Mouse (Mus musculus) spleen, adult 18-20 months (tissue): ENCODE measurements around the gene Dnajc22.
"Not testable (repeated sequence)": the region's sequence is repeated elsewhere in the genome, so short reads cannot be mapped to it uniquely, and the experiment has no call there.

Source experiments
- DNase-seq, 2 experiments: peaks; one replicate each; pipeline ENCODE4 v3.0.0; 2022; ENCODE audit warnings: mixed read lengths in 2 of 2

Dnajc22 gene

DNA sequence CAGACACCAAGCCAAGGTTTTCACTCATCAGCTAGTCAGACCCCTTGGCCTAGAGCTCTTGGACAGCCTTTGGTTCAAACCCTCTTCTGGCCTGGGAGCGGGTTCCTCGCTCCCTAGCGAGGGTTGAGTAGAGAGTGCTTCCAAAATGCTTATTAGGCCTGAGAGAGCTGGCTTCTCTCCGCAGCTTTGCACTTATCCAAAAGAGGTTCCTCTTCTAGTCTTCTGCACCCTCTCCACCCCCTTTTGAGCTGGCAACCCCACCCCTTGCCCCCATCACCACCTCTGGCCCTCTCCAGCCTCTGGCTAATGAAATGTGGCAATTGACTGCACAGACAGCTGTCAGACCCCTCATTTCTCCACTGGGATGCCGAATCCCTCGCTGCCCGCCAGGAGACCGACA, at the start of gene Dnajc22:
Gene Dnajc22 (plus strand): TSS at position 301 of the 400 bp plus-strand sequence.
- no peak for DNase-seq

DNA sequence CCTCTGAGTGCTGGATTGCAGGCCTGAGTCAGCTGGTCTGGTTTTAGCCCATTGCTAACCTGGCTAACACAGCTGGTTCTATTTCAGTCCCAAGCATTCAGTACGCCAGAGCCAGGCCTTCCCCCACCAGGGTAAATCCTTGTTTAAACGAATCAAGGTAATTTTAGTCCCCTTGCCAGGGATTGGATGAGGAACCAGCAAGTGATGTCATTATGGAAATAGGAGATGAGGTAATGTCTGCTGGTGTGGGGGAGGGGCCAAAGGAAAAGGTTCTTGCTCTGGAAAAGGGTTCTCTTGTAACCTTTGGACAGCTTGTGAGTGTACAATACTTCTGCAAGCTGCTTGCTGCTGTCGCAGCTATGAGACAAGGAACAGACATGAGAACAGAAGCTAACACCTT, 48.1 kb upstream of the Dnajc22 start:
- no peak for DNase-seq

- not testable (repeated sequence) for DNase-seq
These were observed 47.2 kb upstream of the Dnajc22 start for GRCm38 (mm10) chr15:99045734-99046133.

- peak in 1 of 2 experiments; percentile 44 for DNase-seq
These were observed 43.3 kb upstream of the Dnajc22 start for GRCm38 (mm10) chr15:99049473-99050253.

DNA sequence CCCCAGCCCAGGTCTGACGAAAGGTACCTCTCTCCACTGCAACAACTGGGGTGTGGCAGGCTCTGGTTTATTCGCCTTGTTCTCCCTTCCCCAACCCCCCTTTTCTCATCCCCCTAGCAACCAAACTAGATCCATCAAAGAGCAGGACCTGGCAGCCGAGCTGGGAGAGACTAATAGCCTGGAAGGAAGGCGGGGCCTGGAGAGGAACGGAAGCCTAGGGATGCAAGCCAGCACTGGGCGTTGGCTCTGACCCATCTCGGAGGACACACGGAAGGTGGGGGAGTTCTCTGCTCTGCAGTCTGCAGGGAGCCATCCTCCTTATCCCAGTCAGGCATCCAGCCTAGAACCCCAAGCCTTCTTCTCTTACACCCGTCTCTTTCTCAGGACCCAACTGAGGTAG, 39.6 kb upstream of the Dnajc22 start:
- no peak for DNase-seq

- no peak for DNase-seq
These were observed 37.9 kb upstream of the Dnajc22 start, which contains the start of gene Prph for GRCm38 (mm10) chr15:99055040-99055439. Gene Prph, plus strand, starts transcription at chr15:99055174.

GRCm38 (mm10) chr15:99055511-99055961, 37.4 kb upstream of the Dnajc22 start:
- DNase-seq: no peak

DNA sequence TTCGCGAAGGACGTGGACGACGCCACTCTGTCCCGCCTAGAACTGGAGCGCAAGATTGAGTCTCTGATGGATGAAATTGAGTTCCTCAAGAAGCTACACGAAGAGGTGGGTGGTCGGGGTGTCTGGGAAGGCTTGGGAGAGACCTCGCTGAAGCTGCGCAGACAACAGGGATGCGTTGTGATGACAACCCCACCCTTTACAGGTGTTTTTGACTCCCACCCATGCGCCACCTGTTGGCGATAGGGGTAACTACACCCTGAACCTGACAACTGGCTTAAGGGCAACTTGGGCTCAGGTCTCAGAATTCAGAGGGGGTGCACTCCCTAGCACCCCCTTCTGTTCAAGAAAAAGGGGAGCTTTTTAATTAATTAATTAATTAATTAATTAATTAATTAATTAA, 36.6 kb upstream of the Dnajc22 start:
- DNase-seq: peak in 1 of 2 experiments; percentile 28

- DNase-seq: no peak
These were observed 27.3 kb upstream of the Dnajc22 start for GRCm38 (mm10) chr15:99065557-99066165.

DNA sequence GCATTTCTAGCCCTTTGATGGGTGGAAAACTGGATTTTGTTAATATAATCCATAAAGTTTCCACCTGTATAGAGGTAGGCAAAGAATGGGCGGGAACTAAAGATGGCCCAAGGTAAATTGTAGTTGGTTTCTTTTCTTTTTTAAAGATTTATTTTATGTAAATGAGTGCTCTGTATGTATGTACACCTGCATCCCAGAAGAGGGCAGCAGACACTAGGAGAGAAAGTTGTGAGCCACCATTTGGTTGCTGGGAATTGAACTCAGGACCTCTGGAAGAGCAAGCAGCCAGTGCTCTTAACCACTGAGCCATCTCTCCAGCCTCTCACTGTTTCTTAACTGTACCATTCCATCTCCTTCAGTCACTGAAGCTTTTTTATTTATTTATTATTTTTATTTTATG, 21.0 kb upstream of the Dnajc22 start:
- no peak for DNase-seq

GRCm38 (mm10) chr15:99074019-99074599, 18.9 kb upstream of the Dnajc22 start, which contains the start of gene Troap:
Gene Troap, plus strand, starts transcription at chr15:99074575.
- DNase-seq: no peak

- peak; percentile 90 to 97 for DNase-seq
These were observed 18.2 kb upstream of the Dnajc22 start for GRCm38 (mm10) chr15:99074600-99075333.

GRCm38 (mm10) chr15:99076011-99076410, 17.0 kb upstream of the Dnajc22 start:
- DNase-seq: not testable (repeated sequence)

DNA sequence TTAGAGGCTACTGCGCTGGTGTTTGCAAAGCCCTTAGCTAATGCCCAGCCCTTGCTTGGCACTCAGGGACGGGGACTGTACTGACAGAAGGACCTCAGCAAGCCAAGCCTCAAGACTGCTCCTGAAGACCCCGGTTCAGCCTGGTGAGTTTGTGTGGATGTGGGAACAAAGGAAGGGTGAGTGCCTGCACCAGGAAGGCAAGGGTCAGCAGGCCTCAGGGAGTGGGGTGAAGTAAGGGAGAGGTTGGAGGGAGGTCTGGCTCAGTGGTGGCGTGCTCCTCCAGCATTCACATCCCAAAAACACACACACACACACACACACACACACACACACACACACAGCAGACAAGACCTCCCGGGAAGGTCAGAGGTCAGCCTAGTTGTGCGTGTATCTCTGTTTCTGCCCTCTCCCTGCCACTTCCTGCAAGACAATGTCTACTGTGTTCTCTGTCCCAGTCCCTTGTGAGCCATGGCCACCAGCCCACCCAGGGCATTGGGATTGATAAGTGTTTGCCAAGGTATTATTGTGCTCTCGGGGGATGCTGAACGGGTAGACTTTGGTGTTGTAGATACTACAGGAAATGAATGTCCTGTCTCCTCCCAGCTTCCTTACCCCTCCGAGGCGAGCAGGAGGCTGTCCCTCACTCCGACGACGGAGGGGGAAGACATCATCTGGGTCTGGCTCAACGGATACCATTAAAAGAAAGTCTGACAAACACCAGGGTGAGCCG, 14.6 kb upstream of the Dnajc22 start:
- no peak for DNase-seq

DNA sequence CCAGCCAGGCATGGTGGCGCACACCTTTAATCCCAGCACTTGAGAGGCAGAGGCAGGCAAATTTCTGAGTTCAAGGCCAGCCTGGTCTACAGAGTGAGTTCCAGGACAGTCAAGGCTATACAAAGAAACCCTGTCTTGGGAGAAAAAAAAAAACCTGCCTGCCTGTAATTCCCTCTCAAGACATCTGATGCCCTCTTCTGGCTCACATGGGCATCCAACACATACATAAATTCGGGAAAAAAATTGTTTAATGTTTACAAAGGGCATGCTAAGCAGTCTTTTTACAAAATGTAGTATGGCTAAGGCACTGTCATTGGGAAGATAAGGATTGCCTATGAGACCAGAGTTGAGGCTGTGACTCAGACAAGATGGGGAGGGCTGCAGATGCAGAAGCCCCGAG, 13.2 kb upstream of the Dnajc22 start:
- no peak for DNase-seq

GRCm38 (mm10) chr15:99082322-99082721, 10.6 kb upstream of the Dnajc22 start:
- no peak for DNase-seq

- DNase-seq: no peak
These were observed 10.1 kb upstream of the Dnajc22 start for GRCm38 (mm10) chr15:99082840-99083239.

DNA sequence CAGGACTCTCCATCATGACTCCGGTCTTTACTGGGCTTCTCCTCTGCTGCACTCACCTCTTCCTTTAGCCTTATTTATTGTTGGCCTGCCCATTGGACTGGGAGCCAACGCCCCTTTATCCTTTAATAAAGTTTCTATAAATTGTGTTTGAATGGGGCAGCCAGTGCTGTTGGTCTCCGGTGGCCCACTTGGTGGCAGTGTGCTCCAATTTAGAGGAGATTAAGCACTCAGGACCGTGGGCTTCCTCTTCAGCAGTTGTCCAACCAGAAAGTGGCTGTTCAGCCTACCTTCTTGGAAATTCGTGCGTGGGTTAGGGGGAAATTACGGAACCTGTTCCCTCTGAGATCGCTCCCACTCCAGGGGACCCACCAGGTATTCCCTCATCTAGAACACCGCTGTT, 9.7 kb upstream of the Dnajc22 start:
- peak in 1 of 2 experiments; percentile 55 for DNase-seq

GRCm38 (mm10) chr15:99083867-99084557, 9.0 kb upstream of the Dnajc22 start:
- DNase-seq: no peak

- no peak for DNase-seq
These were observed 8.4 kb upstream of the Dnajc22 start for GRCm38 (mm10) chr15:99084618-99085017.

DNA sequence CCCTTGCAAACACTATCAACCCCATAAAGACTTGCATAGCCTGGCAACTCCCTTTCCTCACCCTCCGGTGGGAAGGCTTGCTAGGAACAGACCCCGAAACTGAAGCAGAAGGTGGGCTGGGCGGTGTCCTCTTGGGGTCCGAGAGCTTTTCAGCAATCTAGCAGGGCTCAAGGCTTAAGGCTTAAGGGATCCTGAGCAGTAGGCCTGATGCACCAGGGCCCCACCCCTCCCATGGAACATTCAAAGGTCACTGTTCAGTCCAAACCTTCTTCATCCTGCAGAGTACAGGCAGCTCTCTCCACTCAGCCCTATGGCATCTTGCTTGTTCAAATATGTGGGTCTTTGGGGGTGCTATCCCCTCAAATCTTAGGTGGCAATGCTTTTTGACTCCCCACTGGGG, 7.0 kb upstream of the Dnajc22 start:
- DNase-seq: no peak
